Mouse (Mus musculus) olfactory bulb, adult 2 months (tissue): ENCODE data around the gene Fbxl22.

ENCODE experiments used
- CTCF ChIP-seq: fragments of 200-500 bp; IDR thresholded peaks from 2 replicates; pipeline ENCODE4 v1.5.1; 2012; ENCODE audit warnings: low read depth, mild to moderate bottlenecking, low read length, moderate library complexity; ENCODE audit not compliant: insufficient read depth
- POLR2A ChIP-seq: fragments of 200-500 bp; IDR thresholded peaks from 2 replicates; pipeline ENCODE4 v1.6.1; 2012; ENCODE audit warnings: mild to moderate bottlenecking, low read depth, low read length, moderate library complexity; ENCODE audit not compliant: insufficient read depth

- TF ChIP-seq POLR2A (no peak), CTCF (no peak)
These were observed 4.0 kb downstream of the Fbxl22 start for GRCm38 (mm10) chr9:66510351-66510841.
